Mouse (Mus musculus): Measurements from ENCODE around the gene Tex19.2. TPM values are rescaled to one million over a fixed set of nuclear protein-coding genes. Genes with fewer than 3 reads are reported as not detected.

Gene Tex19.2
- polyA plus RNA-seq, 1 experiment = not detected

GRCm38 (mm10) chr11:121099762-121100161, 18.7 kb downstream of the Tex19.2 start:
- H3K36me3 ChIP-seq (ENCODE audit: control insufficient read depth, insufficient read depth, low read length) = no peaks in the 10 kb centered on the region
- H3K4me3 ChIP-seq (ENCODE audit: insufficient read depth, low read depth, low read length) = no peak overlapping the region
- no peaks in the 10 kb centered on the region for H3K27me3 ChIP-seq (replicated peaks; ENCODE audit: control insufficient read depth, insufficient read depth, low read length)
- H3K27ac ChIP-seq (ENCODE audit: insufficient read depth, low read depth, low read length) = peak overlapping the region; percentile 88
- peak; percentile 43 for DNase-seq
- TF ChIP-seq POLR2A (IDR thresholded peaks at IDR 0.05; ENCODE audit: low read depth, low read length) (no peak), CTCF (conservative IDR thresholded peaks at IDR 0.05; ENCODE audit: insufficient read depth, insufficient read length, low read depth, low read length) (no peak)
- 47% methylated on average over 7 of the region's 7 CpGs for WGBS
- peaks cover 24% of the 10 kb centered on the region for H3K4me1 ChIP-seq (ENCODE audit: control insufficient read depth, insufficient read depth, low read length)

GRCm38 (mm10) chr11:121092606-121093585, 25.6 kb downstream of the Tex19.2 start:
- no peaks in the 10 kb centered on the region for H3K27me3 ChIP-seq (replicated peaks; ENCODE audit: control insufficient read depth, insufficient read depth, low read length)
- no peak overlapping the region for H3K27ac ChIP-seq (ENCODE audit: insufficient read depth, low read depth, low read length)
- DNase-seq = peak; percentile 65
- no peaks in the 10 kb centered on the region for H3K36me3 ChIP-seq (ENCODE audit: control insufficient read depth, insufficient read depth, low read length)
- WGBS = 89% methylated on average over 14 of the region's 14 CpGs
- H3K4me1 ChIP-seq (ENCODE audit: control insufficient read depth, insufficient read depth, low read length) = no peaks in the 10 kb centered on the region
- no peak overlapping the region for H3K4me3 ChIP-seq (ENCODE audit: insufficient read depth, low read depth, low read length)
- TF ChIP-seq POLR2A (IDR thresholded peaks at IDR 0.05; ENCODE audit: low read depth, low read length) (no peak), CTCF (conservative IDR thresholded peaks at IDR 0.05; ENCODE audit: insufficient read depth, insufficient read length, low read depth, low read length) (no peak)

GRCm38 (mm10) chr11:121090943-121091342, 27.5 kb downstream of the Tex19.2 start:
- no peak overlapping the region for H3K27ac ChIP-seq (ENCODE audit: insufficient read depth, low read depth, low read length)
- H3K36me3 ChIP-seq (ENCODE audit: control insufficient read depth, insufficient read depth, low read length) = no peaks in the 10 kb centered on the region
- H3K27me3 ChIP-seq (replicated peaks; ENCODE audit: control insufficient read depth, insufficient read depth, low read length) = no peaks in the 10 kb centered on the region
- TF ChIP-seq POLR2A (IDR thresholded peaks at IDR 0.05; ENCODE audit: low read depth, low read length) (no peak), CTCF (conservative IDR thresholded peaks at IDR 0.05; ENCODE audit: insufficient read depth, insufficient read length, low read depth, low read length) (no peak)
- no peak overlapping the region for H3K4me3 ChIP-seq (ENCODE audit: insufficient read depth, low read depth, low read length)
- peaks cover 5% of the 10 kb centered on the region; the same call in 1 of the 2 replicates for H3K4me1 ChIP-seq (ENCODE audit: control insufficient read depth, insufficient read depth, low read length)
- WGBS = 50% methylated on average over 4 of the region's 4 CpGs
- no peak for DNase-seq

GRCm38 (mm10) chr11:121089756-121090546, 28.5 kb downstream of the Tex19.2 start:
- 92% methylated on average over 2 of the region's 2 CpGs for WGBS
- TF ChIP-seq POLR2A (IDR thresholded peaks at IDR 0.05; ENCODE audit: low read depth, low read length) = no peak
- TF ChIP-seq CTCF (conservative IDR thresholded peaks at IDR 0.05; ENCODE audit: insufficient read depth, insufficient read length, low read depth, low read length) = no peak
- H3K27ac ChIP-seq (ENCODE audit: insufficient read depth, low read depth, low read length) = no peak overlapping the region

GRCm38 (mm10) chr11:121088997-121089396, 29.5 kb downstream of the Tex19.2 start:
- Histone ChIP-seq H3K4me3 (ENCODE audit: insufficient read depth, low read depth, low read length) (no peak overlapping the region), H3K4me1 (ENCODE audit: control insufficient read depth, insufficient read depth, low read length) (peaks cover 5% of the 10 kb centered on the region; the same call in 1 of the 2 replicates), H3K36me3 (ENCODE audit: control insufficient read depth, insufficient read depth, low read length) (no peaks in the 10 kb centered on the region), H3K27ac (ENCODE audit: insufficient read depth, low read depth, low read length) (no peak overlapping the region), H3K27me3 (replicated peaks; ENCODE audit: control insufficient read depth, insufficient read depth, low read length) (no peaks in the 10 kb centered on the region)
- TF ChIP-seq POLR2A (IDR thresholded peaks at IDR 0.05; ENCODE audit: low read depth, low read length) = no peak
- no peak for TF ChIP-seq CTCF (conservative IDR thresholded peaks at IDR 0.05; ENCODE audit: insufficient read depth, insufficient read length, low read depth, low read length)
- DNase-seq = no peak
- WGBS = 85% methylated on average over 6 of the region's 6 CpGs

More at GRCm38 (mm10) chr11:121089756-121090546, 28.5 kb downstream of the Tex19.2 start:
- no peak overlapping the region for H3K4me3 ChIP-seq (ENCODE audit: insufficient read depth, low read depth, low read length)
- peaks cover 5% of the 10 kb centered on the region; the same call in 1 of the 2 replicates for H3K4me1 ChIP-seq (ENCODE audit: control insufficient read depth, insufficient read depth, low read length)
- no peaks in the 10 kb centered on the region for H3K36me3 ChIP-seq (ENCODE audit: control insufficient read depth, insufficient read depth, low read length)
- no peaks in the 10 kb centered on the region for H3K27me3 ChIP-seq (replicated peaks; ENCODE audit: control insufficient read depth, insufficient read depth, low read length)
- DNase-seq = no peak

GRCm38 (mm10) chr11:121086296-121086695, 32.2 kb downstream of the Tex19.2 start:
- Histone ChIP-seq H3K27me3 (replicated peaks; ENCODE audit: control insufficient read depth, insufficient read depth, low read length) (no peaks in the 10 kb centered on the region), H3K4me1 (ENCODE audit: control insufficient read depth, insufficient read depth, low read length) (peaks cover 10% of the 10 kb centered on the region), H3K27ac (ENCODE audit: insufficient read depth, low read depth, low read length) (no peak overlapping the region; the same call in 1 of the 2 replicates), H3K36me3 (ENCODE audit: control insufficient read depth, insufficient read depth, low read length) (no peaks in the 10 kb centered on the region), H3K4me3 (ENCODE audit: insufficient read depth, low read depth, low read length) (no peak overlapping the region)
- peak; percentile 63 for DNase-seq
- TF ChIP-seq CTCF (conservative IDR thresholded peaks at IDR 0.05; ENCODE audit: insufficient read depth, insufficient read length, low read depth, low read length) = no peak
- no peak for TF ChIP-seq POLR2A (IDR thresholded peaks at IDR 0.05; ENCODE audit: low read depth, low read length)
- 51% methylated on average over 4 of the region's 4 CpGs for WGBS

All from kidney, adult 2 months (tissue).